Mouse (Mus musculus) cerebellum, adult 2 months (tissue): ENCODE data around the gene Uqcc1.

Experiments
- CTCF ChIP-seq: fragments of 200-500 bp; IDR thresholded peaks from 2 replicates; pipeline ENCODE4 v1.5.1; 2011; ENCODE audit warnings: low read depth, mild to moderate bottlenecking, control low read depth, low read length, moderate library complexity, borderline replicate concordance; ENCODE audit not compliant: insufficient read depth
- POLR2A ChIP-seq: fragments of 200-500 bp; IDR thresholded peaks from 2 replicates; pipeline ENCODE4 v1.6.1; 2011; ENCODE audit warnings: low read length, control low read depth, borderline replicate concordance; ENCODE audit not compliant: insufficient read depth

- TF ChIP-seq CTCF (no peak), POLR2A (no peak)
Observed at GRCm38 (mm10) chr2:155837961-155838360, 92.1 kb downstream of the Uqcc1 start.
